Mouse (Mus musculus): ENCODE data around the gene Tgif2lx2. TPM values are rescaled to one million over a fixed set of nuclear protein-coding genes. Genes with fewer than 3 reads are reported as not detected.
"Not testable (repeated sequence)": the region's sequence is repeated elsewhere in the genome, so short reads cannot be mapped to it uniquely, and the experiment has no call there.

The Tgif2lx2 gene
- not detected for total RNA-seq (2021)
- long read RNA-seq, experiment 1 = 0 reads
- long read RNA-seq, experiment 2 = 0 reads

DNA sequence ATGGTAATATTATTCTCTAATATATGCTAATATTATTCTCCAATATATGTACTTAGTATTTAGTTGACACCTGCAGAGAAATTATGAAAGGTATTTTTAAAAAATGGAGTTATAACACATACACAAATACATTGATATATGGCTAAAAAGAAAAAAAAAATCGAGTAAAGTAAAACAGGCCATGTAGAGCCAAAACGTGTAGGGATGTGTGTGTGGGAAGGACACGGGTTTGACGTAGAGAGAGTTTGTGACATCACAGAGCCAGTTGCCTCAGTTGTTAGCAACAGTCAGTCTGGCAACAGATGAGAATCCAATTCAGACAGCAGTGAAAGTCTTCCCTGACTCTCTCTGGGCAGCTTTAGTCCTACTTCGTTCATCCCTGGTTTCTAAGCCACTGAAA is at the start of gene Tgif2lx2:
Gene Tgif2lx2, plus strand, starts transcription at position 301 of the 400 bp plus-strand sequence.
- not testable (repeated sequence) for DNase-seq (ENCODE audit: low spot score in 2 of 2)

Other genes starting within 250 kb of the Tgif2lx2 start
- not detected for gene Tgif2lx1, start 53.5 kb downstream of the Tgif2lx2 start, total RNA-seq (2021)